Mouse (Mus musculus) cerebellum, adult 18-20 months (tissue): ENCODE measurements around the gene Psmb3.
"Not testable (repeated sequence)": the region's sequence is repeated elsewhere in the genome, so short reads cannot be mapped to it uniquely, and the experiment has no call there.

Source experiments
- DNase-seq, 2 experiments: peaks; one replicate each; pipeline ENCODE4 v3.0.0; 2021

Gene Psmb3

DNA sequence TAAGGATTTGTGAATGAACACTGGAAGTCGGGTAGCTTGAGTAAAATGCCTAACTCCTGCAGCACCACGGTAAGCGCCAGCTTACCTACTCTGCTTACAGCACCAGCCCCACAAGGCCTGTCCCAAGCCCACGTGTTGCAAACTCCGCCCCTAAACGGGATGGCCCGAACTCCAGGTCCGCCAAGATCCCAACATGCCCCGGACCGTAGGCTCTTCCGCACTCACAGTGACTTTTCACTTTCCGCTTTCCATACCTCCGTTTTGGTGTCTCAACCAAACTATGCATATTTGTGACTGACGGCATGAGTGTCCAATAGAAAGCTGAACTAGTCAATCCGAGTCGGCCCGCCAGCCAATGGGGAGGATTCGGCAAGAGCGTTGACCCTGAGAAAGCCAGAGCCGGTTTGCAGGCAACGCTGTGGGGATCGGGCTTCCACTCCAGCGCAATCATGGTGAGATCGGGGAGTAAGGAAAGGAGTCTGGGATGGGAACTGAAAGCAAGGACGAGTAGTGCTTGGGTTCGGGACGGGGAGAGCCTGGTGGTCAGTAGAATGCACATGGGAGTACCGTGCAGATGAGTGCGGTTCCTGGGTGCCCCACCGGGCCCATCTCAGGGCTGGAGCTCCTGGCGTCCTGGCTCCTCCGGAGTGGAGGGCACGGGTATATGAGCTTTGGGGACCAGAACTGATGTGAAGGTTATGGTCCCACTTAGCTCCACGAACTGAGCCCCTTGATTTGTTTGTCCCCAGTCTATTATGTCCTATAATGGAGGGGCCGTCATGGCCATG is at the start of gene Psmb3:
Gene Psmb3 (plus strand): TSS at position 361 of the 788 bp plus-strand sequence.
- peak; percentile 98 to 100 for DNase-seq

DNA sequence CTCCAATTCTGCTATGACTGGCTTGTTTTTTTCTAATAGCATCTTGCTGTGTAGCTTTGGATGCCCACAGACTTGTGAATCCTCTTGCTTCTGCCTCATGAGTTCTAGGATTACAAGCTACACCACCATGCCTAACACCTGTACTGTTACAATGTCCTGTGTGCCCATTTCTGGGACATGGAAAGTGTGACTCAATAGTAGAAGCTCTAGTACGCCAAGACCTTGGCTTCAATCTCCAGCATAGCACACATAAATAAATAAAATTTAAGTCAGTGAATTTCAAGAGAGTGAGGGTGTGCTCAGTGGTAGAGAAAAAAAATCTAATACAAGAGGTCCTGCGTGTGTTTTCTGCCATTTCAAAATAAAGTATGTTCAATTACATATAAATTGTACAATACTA is 49.0 kb upstream of the Psmb3 start:
- DNase-seq = no peak

DNA sequence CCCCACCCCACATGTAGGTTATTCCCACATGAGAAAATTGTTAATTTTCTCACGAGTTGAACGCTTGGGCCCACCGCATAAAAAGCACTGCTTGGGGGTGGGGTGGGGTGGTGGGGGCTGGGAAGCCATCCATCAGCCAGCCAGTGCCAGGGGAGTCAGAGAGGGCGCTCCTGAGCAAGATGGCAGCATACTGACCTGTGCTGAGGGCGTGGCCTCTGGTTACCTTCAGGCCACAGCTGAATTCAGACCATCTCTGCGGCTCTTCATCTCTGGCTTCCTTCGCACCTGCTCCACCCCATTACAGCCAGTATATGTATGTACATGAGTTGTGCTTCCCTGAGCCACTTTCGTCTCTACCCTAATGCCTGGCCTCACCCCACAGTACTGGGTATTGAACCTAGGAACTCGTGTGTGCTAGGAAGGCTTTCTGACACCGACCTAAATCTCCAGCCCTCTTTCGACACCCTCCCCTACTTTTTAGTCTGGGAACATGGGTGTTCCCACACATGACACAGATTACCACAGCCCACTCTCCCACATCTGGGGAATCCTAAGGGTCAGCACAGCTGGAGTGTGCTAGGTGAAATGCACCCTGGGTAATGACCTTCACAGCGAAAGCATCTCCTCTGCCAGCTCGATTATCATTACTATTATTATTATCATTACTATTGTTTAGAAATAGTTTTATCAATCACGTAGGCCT is 46.8 kb upstream of the Psmb3 start:
- peak in 1 of 2 experiments; percentile 13 for DNase-seq

DNA sequence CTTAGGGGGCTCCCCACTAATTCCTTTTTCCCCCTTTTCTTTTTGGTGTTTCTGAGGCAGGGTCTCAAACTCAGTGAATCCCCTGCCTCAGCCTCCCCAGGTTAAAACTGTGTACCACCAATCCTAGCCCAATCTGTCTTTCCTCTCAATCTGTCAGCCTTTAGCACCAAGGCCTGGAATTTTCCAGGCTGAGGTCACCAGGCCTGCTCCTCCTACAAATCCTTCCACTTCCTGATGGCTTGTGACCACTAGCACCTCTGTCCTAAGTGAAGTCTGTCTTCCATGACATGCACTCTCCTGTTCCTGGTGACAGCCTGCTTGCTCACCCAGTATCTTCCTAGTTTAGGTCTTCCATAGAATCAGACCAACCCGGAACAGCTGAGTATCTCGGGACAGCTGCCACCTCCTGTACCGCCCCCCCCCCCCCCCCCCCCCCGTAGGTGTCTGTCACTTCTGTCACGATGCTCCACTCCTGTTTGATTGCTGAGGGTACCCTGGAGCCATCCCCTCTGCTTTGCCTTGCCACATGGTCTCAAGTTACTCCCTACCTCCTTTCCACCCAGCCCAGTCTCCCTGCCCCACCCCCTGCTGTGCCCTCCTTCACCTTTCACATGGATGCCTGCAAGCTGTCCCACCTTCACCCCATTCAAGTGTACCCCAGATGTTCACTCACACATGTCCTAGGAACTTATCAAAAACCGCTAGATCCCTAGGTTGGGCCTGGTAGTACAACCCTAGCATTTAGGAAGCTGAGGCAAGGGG is 45.8 kb upstream of the Psmb3 start:
- peak; percentile 1 to 25 for DNase-seq

DNA sequence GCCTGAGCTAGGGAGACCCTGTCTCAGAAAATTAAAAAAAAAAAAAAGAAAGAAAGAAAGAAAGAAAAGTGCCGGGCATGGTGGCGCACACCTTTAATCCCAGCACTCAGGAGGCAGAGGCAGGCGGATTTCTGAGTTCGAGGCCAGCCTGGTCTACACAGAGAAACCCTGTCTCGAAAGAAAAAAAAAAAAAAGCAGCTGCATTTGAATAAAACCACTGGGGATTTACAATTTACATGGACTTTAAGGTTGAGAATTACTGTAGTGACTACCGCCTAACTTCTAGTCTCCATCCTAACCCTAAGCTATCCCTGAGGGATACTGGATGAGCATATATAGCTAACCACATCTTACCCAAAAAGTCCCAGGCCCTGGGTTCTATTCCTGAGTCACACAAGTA is 45.2 kb upstream of the Psmb3 start:
- DNase-seq = not testable (repeated sequence)

DNA sequence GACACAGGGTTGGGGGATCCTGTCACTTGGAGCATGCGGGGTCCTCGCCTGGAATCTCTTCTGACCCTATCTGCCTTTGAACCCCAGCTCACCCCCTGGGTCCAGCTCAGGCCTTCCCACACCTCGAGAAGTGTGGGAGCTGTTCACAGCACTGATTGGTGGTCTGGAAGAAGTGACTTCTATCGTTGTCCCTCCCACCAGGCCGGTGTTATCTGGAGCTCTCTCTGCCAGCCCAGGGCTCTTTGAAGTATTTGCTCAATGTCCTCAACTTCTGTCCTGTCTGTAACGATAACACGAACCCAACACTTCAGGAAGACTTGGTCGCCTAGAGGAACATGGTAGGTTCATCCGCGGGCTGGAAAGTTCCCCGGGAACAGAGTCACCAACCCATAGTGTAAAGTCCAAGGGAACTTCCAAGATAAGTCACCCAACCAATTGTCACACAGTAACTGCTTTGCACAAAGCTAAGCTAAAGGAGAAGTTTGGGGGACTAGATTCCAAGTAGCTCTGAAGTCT is 44.4 kb upstream of the Psmb3 start:
- peak in 1 of 2 experiments; percentile 10 for DNase-seq

DNA sequence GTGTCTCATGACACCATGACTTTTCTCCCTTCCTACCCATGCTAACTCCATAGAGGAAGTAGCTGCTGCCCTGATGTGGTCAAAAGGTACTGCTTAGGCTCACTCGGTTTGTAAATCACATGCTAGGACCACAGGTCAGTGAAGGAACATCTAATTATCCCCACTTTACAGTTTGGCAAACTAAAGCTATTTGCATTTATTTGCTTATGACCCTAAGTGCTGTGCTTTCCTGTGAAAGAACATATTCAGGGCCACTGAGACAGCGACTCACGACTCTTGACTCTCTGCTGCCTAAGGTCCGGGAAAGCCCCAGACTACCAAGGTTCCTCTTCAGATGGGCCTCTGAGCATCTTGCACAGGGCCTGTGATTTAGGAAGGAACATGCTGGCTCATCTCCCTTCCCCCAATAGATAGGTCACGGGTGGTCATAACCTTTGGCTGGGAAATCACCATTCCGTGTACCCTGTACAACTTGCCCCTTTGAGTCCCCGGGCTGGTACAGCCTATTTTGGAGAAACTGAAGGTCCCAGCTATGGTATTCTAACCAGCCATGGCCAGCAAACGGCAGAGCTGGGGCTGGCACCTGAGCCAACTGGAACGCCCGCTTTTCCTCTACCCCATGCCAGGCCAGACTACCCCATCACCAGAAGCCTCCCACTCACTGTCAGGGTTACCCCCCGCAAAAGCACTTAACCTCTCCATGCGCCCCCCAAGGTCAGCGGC is 43.8 kb upstream of the Psmb3 start:
- DNase-seq = peak in 1 of 2 experiments; percentile 6

DNA sequence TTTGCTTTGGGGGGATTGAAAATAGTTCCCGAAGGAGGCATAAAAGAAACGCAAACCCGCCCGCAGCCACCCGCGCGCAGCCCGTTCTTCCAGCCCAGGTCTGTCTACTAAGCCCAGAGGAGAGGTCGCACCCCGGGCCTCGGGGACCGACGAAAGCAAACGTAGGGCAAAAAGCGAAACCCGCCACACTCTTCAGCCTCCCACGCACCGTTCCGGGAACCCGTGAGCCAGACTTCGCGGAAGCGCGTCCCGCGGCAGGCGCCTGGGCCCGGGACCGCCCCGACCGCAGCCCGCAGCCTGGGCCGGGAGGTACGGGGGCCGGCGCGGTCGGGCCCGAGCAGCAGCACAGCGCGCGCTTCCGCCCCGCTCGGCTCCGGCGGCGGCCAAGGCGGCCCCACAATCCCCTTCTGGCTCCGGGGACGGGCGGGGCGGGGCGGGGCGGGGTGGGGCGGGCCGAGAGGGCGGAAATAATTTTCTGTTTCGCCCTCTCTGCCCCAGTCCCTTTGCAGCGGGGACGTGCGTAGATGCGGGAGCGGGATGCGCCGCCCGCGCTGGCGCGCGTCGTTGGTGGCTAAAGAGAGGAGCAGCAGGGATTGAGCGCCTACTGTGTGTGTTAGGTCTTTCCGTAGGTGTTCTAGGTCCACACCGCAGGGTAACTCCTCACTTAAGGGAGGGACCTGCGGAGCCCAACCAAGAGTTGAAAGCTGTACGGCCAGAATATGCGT is 43.0 kb upstream of the Psmb3 start:
- DNase-seq = peak; percentile 88 to 89

DNA sequence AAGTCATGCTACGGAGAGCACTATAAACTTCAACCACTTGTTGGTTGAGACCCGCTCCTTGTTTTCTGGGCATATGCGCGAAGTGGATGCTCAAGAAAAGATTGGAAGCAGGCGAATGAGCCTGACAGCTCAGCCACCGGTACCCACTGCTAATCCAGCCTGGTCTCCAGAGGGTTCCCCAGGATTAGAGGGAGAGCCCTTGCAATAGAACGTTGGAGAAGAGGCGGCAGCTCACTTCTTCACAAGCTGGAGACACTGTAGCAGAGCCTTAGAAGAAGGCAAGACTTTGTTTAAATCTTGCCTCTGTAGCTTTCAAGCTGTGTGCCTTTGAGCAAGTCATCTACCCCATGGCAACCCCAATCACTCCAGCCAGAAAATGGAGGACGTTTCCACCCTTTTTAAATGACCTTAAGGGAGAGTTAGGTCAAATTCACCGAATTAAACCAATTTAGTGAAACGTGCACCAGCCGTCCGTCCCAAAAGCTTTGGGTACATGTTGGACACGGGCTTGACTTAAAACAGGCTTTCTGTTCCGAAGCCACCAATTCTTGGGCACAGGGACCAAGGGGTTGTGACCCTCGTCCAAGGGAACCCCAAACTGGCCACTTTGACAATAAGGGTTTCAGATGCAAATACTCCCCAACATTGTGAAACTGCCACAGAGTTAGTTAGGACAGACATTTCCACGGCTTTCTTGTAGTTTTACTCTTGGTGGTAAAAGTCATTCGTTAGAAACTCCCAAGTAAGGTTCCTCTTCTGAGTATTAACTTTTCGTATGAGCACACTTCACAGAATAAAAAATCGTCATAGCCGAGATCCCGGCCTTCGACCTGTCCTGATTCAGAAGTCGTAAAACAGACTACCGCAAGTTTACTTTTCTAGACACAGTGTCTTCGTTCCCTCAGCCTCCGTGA is 42.2 kb upstream of the Psmb3 start:
- no peak for DNase-seq

DNA sequence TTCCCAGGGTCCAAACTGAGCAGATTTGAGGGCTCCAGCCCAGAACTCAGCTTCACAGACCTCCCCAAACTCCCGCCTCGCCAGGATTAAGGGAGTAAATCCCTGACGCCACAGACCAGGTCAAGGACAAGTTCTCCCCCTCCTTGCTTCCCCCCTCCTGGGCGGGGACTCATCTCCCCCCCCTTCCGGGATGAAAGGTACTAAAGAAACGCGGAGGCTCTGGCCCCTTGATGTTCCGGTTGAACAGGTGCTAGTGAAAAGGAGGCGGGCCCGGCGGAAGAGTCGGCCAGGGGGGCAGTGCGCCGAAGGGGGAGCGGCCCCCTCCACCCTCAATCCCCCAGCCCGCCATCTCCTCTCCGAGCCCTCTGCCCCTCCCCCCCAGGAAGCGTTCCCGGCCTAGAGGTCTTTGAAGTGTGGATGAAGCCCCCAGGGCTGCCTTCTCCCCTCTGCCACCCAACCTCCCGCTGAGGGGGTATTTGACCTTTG is 41.5 kb upstream of the Psmb3 start:
- DNase-seq = peak; percentile 48 to 52

DNA sequence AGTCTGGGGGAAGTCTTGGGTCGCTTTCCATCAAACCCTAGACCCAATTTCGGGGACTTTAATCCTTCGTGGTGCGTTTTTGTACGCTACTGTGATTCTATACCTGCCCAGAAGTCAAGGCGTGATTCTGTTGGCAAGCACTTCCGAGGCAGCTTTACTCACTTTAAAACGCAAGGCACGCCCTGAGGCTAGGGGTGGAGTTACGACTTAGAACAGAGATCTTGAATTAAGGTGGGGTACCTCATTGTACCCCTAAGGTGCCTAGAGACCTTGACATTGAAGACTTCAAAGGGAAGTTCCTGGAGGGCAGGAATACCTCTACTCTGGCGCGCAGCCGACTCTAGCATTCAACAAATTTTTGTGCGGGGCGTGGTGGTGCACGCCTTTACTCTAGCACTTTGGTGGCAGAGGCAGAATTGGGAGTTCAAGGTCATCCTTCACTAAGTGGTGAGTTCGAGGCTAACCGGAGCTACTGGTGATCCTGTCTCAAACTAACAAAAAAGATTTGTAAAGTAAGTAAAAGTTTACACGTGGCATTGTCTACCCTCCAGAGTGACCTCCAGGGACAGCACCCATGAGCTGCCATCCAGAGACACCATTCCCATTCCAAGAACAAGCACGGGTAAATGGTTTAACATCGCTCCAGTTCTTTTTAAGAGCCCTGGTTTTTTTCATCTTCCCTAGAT is 40.8 kb upstream of the Psmb3 start:
- peak in 1 of 2 experiments; percentile 45 for DNase-seq

DNA sequence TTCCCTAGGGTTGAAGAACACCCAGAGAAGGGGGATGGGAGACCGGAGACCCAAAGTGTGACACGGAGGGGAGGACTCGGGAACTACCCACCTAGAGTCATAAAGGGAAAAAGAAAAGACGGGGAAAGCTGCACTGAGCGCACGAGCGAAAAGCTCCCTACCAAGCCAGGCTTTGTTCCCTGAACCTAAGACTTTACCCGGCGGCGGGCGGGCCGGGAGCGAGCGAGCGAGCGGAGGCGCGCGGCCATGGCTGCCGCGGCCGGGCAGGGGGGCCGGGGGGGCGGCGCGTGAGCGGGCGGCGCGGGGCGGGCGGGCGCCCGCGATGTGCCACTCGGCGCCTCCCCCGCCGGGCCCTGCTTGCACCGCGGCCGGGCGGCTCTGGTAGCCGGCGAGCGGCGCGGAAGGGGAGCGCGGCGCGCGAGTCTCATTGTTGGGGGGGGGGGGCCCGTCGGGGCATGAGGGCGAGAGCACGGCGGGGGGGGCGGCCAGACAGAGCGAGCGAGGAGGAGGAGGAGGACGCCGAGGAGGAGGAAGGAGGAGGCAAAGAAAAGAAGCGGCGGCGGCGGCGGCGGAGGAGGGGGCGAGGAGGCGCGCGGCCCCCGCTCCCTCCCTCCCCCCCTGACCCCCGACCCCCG is 40.2 kb upstream of the Psmb3 start, which contains the start of gene Mllt6:
Gene Mllt6 (plus strand): TSS at position 522 of the 635 bp plus-strand sequence.
- DNase-seq = peak; percentile 83 to 87

DNA sequence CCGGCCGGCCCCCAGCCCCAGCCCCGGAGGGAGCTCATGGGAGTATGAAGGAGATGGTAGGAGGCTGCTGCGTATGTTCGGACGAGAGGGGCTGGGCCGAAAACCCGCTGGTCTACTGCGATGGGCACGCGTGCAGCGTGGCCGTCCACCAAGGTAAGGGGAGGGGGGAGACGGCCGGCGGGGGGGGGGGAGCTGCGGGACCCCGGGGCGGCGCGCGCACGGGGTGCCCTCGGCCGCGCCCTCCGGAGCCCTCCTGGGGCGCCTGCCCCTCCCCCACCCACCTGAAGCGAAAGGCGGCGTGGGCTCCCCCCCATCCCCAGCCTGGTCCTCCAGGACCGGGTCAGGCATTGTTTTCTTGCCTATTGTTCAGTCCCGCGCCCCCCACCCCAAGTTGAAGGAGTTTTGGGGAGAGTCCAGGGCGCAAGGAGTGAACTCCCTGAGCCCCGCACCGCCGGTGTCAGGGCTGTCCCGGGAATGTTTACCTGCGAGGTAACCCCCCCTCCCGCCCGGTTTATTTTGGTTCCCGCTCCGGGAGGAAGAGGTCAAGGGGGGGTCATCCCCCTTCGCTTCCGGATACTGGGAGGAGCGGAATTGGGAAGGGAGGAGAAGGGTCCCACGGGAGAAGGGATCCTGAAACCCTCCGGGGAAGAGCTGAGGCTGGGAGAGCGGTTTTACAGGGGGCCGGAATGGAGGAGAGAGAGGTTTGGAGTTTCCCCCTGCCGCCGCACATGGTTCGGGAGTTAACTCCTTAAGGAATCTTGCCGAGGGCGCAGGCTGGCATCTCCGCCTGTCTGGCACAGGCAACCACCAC is 39.5 kb upstream of the Psmb3 start:
- DNase-seq = peak; percentile 55 to 56

DNA sequence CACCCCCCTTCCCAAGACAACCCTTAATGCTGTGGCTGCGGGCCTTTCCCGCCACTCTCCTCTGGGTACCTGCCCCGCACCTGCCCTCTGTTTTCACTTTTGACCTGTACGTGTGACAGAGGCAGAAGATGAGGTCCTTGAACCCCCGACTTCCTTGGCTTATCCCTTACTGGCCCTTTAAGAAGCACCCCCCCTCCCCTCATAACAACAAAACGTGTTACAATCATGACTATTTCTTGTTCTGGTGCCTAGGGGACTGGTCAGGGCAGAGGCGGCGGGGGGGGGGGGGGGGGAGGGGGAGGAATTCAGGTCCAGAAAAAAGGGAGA is 38.9 kb upstream of the Psmb3 start:
- no peak for DNase-seq

DNA sequence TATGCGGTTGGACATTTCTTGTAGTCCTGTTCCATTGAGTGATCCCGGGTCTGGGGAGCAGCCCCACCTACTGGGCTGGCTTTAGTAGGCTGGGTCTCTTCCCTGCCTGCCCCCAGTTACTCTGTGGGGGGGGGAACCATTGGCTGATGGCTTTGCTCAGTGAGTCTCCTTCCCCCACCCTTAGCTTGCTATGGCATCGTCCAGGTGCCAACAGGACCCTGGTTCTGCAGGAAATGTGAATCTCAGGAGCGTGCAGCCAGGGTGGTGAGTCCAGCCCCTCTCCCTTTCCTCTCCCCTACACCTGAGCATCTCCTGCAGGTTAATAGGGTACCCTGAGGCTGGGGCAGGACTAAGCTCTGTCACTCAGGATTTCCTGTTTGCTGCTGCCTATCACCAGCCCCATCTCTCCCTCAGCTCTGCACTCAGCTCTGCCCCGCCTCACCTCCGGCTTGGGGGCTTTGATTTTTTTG is 38.4 kb upstream of the Psmb3 start:
- no peak for DNase-seq

DNA sequence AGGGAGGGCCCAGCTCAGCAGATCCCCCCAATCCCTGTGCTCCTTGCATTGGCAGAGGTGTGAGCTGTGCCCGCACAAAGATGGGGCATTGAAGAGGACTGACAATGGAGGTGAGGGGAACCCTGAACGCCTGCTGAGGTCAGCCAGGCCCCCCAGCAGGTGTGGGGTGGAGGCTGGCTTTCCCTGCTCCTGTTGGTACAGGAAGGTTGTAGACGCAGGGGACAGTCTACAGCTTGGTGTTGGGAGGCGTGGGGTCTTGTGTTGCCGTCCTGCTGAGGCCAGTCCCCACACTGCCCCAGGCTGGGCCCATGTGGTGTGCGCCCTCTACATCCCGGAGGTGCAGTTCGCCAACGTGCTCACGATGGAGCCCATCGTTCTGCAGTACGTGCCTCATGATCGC is 37.8 kb upstream of the Psmb3 start:
- no peak for DNase-seq

DNA sequence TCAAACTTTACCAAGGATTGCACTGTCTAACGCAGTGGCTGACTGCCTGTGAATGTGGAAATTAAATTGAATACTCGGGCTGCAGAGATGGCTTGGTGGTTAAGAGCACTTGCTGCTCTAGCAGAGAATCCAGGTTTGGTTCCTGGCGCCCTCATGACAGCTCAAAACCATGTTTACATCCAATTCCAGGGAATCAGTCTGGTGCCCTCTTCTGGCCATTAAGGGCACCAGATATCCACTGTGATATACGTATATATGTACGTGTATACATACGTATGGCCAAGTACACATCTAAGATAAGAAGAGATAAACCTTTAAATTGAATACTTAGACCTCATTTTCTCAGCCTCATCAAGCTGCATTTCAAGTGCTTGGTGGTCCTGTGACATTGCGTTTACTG is 37.0 kb upstream of the Psmb3 start:
- no peak for DNase-seq

DNA sequence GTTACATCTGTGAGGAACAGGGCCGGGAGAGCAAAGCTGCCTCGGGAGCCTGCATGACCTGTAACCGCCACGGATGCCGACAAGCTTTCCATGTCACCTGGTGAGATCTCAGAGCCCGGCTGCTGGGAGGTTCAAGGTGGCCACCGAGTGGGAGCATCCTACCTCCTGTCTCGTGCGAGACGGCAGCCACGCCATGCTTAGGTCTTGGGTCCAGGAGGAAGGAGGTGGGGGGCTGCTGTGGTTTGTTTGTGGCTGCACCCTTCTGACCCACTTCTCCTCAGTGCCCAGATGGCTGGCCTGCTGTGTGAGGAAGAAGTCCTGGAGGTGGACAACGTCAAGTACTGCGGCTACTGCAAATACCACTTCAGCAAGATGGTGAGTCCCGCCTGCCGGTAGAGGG is 36.4 kb upstream of the Psmb3 start:
- DNase-seq = peak in 1 of 2 experiments; percentile 21
